Mouse (Mus musculus) kidney, adult 2 months (tissue): ENCODE measurements around the gene St14.

Source experiments
- CTCF ChIP-seq: fragments of 200-500 bp; conservative IDR thresholded peaks from 2 replicates; pipeline ENCODE4 v1.5.1; 2011; ENCODE audit warnings: low read depth, mild to moderate bottlenecking, control low read depth, low read length, moderate library complexity, mixed read lengths; ENCODE audit not compliant: insufficient read depth, insufficient read length
- POLR2A ChIP-seq: fragments of 200-500 bp; IDR thresholded peaks from one replicate; pipeline ENCODE4 v1.6.1; 2011; ENCODE audit warnings: low read depth, low read length, control low read depth

GRCm38 (mm10) chr9:31097088-31098082, 34.3 kb downstream of the St14 start:
- no peak for TF ChIP-seq CTCF
- TF ChIP-seq POLR2A, result no peak
